Mouse (Mus musculus): ENCODE data around the gene Ppp2r1b. TPM values are rescaled to one million over a fixed set of nuclear protein-coding genes. Genes with fewer than 3 reads are reported as not detected.

Ppp2r1b gene
- total RNA-seq, 2 experiments from 2014 or later, result 21.6 to 28.5 TPM

DNA sequence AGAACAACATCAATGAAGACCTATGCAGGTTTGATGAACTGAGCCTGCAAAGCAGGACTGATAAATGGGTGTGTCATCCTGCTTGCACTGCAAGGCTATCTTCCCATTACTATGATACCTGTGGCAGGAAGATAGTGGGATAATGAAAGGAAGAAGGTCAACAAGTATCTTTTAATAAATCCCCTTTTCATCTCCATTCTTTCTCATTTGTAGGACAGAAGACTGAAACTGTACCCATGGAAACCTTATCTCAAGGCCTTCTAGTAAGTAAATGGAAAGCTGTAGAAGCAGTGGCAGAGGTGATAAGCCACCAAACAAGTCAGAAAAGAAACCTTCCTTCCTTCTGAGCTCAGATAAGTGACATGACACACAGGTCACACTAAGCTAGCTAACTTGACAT, 79.4 kb downstream of the Ppp2r1b start:
- no peak overlapping the region for H3K27ac ChIP-seq
- DNase-seq (ENCODE audit: extremely low spot score in 1 of 2, low spot score in 2 of 2), result no peak

GRCm38 (mm10) chr9:50925801-50926200, 80.7 kb downstream of the Ppp2r1b start:
- no peak overlapping the region for H3K4me3 ChIP-seq
- no peak for DNase-seq (ENCODE audit: extremely low spot score in 1 of 2, low spot score in 2 of 2)
- no peak for TF ChIP-seq CTCF (IDR thresholded peaks at IDR 0.05)
- no peak overlapping the region for H3K27ac ChIP-seq
- intact Hi-C loops (cut with DNase I), result no loop called here

More for the DNA sequence above, 79.4 kb downstream of the Ppp2r1b start:
- H3K4me3 ChIP-seq, result no peak overlapping the region
- TF ChIP-seq CTCF (IDR thresholded peaks at IDR 0.05), result no peak
- intact Hi-C loops (cut with DNase I), result no loop called here

GRCm38 (mm10) chr9:50929986-50930385, 84.9 kb downstream of the Ppp2r1b start:
- Histone ChIP-seq H3K4me3 (no peak overlapping the region), H3K27ac (no peak overlapping the region)
- TF ChIP-seq CTCF (IDR thresholded peaks at IDR 0.05), result no peak
- DNase-seq (ENCODE audit: extremely low spot score in 1 of 2, low spot score in 2 of 2), result no peak
- intact Hi-C loops (cut with DNase I), result no loop called here

GRCm38 (mm10) chr9:50941804-50942401, 96.8 kb downstream of the Ppp2r1b start:
- Histone ChIP-seq H3K27ac (no peak overlapping the region), H3K4me3 (no peak overlapping the region)
- DNase-seq (ENCODE audit: extremely low spot score in 1 of 2, low spot score in 2 of 2), result no peak
- TF ChIP-seq CTCF (IDR thresholded peaks at IDR 0.05), result no peak
- intact Hi-C loops (cut with DNase I), result no loop called here

- intact Hi-C loops (cut with DNase I), result no loop called here
- Histone ChIP-seq H3K27ac (no peak overlapping the region), H3K4me3 (no peak overlapping the region)
- TF ChIP-seq CTCF (IDR thresholded peaks at IDR 0.05), result no peak
- no peak for DNase-seq (ENCODE audit: extremely low spot score in 1 of 2, low spot score in 2 of 2)
These were observed 97.6 kb downstream of the Ppp2r1b start for GRCm38 (mm10) chr9:50942711-50943110.

Other genes with a start within 250 kb of the Ppp2r1b start
- gene Sdhd, start 241.5 kb upstream of the Ppp2r1b start, total RNA-seq (2021), result 100 to 1,000 TPM in 1 of 2 experiments, 10 to 100 TPM in 1; 97.9 to 114 TPM
- gene Timm8b, start 241.4 kb upstream of the Ppp2r1b start, total RNA-seq (2021), result 100 to 1,000 TPM; 216 to 226 TPM
- gene Pih1d2, start 228.0 kb upstream of the Ppp2r1b start, total RNA-seq (2021), result 1 to 10 TPM; 2.0 to 3.8 TPM
- gene Nkapd1, start 227.8 kb upstream of the Ppp2r1b start, total RNA-seq (2021), result 10 to 100 TPM; 21.3 to 22.1 TPM
- 100 to 1,000 TPM; 110 to 119 TPM for gene Dlat, start 185.5 kb upstream of the Ppp2r1b start, total RNA-seq (2021)
- 10 to 100 TPM; 79.4 to 80.7 TPM for gene Dixdc1, start 105.8 kb upstream of the Ppp2r1b start, total RNA-seq (2021)
- 1 to 10 TPM; 2.8 to 3.2 TPM for gene 2310030G06Rik, start 98.8 kb upstream of the Ppp2r1b start, total RNA-seq (2021)
- 100 to 1,000 TPM; 118 to 125 TPM for gene Cryab, start 94.0 kb upstream of the Ppp2r1b start, total RNA-seq (2021)
- 1 to 10 TPM; 1.4 to 1.5 TPM for gene Hspb2, start 92.9 kb upstream of the Ppp2r1b start, total RNA-seq (2021)
- gene Fdxacb1, start 77.1 kb upstream of the Ppp2r1b start, total RNA-seq (2021), result 1 to 10 TPM; 4.6 to 4.8 TPM
- gene Alg9, start 70.3 kb upstream of the Ppp2r1b start, total RNA-seq (2021), result 10 to 100 TPM; 25.4 to 26.7 TPM
- 10 to 100 TPM; 34.7 to 38.3 TPM for gene 1110032A03Rik, start 69.8 kb upstream of the Ppp2r1b start, total RNA-seq (2021)
- 10 to 100 TPM; 57.5 to 84.4 TPM for gene Sik2, start 163.8 kb downstream of the Ppp2r1b start, total RNA-seq (2021)
- not detected for gene Btg4, start 215.6 kb downstream of the Ppp2r1b start, total RNA-seq (2021)
- 1 to 10 TPM; 6.8 to 7.4 TPM for gene Layn, start 231.8 kb downstream of the Ppp2r1b start, total RNA-seq (2021)

All from left cerebral cortex, adult 2 months (tissue).